Mouse (Mus musculus): ENCODE data around the gene Pramel3. TPM values are rescaled to one million over a fixed set of nuclear protein-coding genes. Genes with fewer than 3 reads are reported as not detected.
"Not testable (repeated sequence)": the region's sequence is repeated elsewhere in the genome, so short reads cannot be mapped to it uniquely, and the experiment has no call there.

Gene Pramel3
- total RNA-seq (2021), result not detected
- long read RNA-seq, experiment 1, result 0 reads
- long read RNA-seq, experiment 2, result 0 reads

- DNase-seq (ENCODE audit: low spot score in 2 of 2), result not testable (repeated sequence)
Measured at GRCm38 (mm10) chrX:135302007-135302406, at the start of gene Pramel3. TSS of gene Pramel3 (plus strand) at chrX:135302307.

DNA sequence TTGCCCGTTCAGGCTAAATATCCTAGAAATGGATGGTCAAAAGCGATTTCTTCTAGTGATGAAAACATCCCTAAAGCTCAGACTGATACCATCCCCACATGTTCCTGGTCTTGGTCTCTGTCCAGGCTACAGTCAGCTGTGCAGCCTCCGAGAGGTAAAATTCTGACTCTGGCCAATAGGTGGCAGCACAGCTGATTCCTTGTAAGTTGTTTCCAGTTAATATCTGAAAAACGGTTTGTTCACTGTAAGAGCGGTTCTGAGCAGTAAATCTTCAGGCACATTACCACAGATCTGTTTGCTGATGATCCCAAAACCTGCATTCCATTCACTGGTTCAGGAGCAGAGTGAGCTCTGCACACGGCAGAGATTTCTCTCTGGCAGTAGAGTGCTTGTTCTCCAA is 58.6 kb downstream of the Pramel3 start:
- DNase-seq (ENCODE audit: low spot score in 2 of 2), result not testable (repeated sequence)

- DNase-seq (ENCODE audit: low spot score in 2 of 2), result not testable (repeated sequence)
Measured at GRCm38 (mm10) chrX:135361943-135362342, 59.8 kb downstream of the Pramel3 start.

Other genes with a start within 250 kb of the Pramel3 start
- gene Gm15023, start 124.7 kb upstream of the Pramel3 start, total RNA-seq (2021), result not detected
- 100 to 1,000 TPM; 102 to 126 TPM for gene Tceal6, start 91.6 kb upstream of the Pramel3 start, total RNA-seq (2021)
- not detected for gene Gm5128, start 71.0 kb downstream of the Pramel3 start, total RNA-seq (2021)
- gene Gm7903, start 131.5 kb downstream of the Pramel3 start, total RNA-seq (2021), result under 1 TPM in 1 of 2 experiments, not detected in 1; 0.09 TPM
- not detected for gene AV320801, start 192.3 kb downstream of the Pramel3 start, total RNA-seq (2021)

Data from left cerebral cortex, adult 18-20 months (tissue).